Mouse (Mus musculus) thymus, postnatal 4 days (tissue): ENCODE measurements around the gene Atp6v0b.
A peak's percentile ranks its signal among the peaks of the same experiment; 100 is the strongest.

ENCODE experiments used
- DNase-seq: peaks from one replicate; pipeline ENCODE4 v3.0.0; 2021

Gene Atp6v0b

DNA sequence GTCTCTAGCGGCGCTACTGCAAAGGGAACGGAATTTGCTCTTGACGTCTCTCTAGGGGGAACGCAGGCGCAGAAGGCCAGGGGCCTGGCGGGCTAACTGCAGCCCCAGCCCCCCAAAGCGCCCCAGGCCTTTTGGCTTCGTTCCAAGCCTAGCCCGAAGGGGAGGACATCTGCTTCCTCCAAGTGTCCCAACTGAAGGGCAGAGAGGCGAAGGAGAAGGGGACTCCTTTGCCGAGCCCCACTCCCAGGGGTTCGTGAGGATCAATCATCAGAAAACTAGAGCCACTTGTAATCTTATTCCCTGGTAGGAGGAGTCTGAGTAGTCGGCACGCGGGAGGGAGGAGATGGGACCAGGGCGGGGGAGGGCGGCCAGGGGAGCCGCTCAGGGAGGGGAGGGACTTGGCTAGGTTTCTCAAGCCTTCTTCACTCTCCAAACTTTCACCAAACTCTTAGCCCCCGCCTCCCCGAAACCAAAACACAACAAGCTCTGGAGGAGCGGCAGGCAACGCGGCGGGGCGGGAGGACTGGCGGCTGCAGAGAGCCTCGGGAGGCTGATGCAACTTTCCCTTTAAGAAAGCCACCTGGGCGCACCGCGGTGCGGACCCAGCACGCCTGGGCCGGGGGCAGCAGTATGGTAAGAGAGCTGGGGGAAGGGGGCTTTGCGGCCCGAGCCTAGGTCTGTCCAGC lies 52.1 kb downstream of the Atp6v0b start:
- DNase-seq = peak; percentile 60

GRCm38 (mm10) chr4:117834457-117834844 lies 52.7 kb downstream of the Atp6v0b start, which contains the start of gene Slc6a9:
TSS of gene Slc6a9 (plus strand) at chr4:117834506.
- no peak for DNase-seq
